Mouse (Mus musculus) kidney, adult 18-20 months (tissue): ENCODE data around the gene Hspa12a.

Experiments
- DNase-seq: peaks from one replicate; pipeline ENCODE4 v3.0.0; 2021

Hspa12a gene

GRCm38 (mm10) chr19:58942841-58943828 lies at the start of gene Hspa12a, which contains the start of gene Eno4:
Gene Hspa12a, minus strand, starts transcription at chr19:58943654.
Gene Eno4, plus strand, starts transcription at chr19:58943425.
- DNase-seq = peak; percentile 97

GRCm38 (mm10) chr19:58981571-58981970 lies 38.1 kb upstream of the Hspa12a start:
- DNase-seq = no peak

- DNase-seq = no peak
These were observed 36.6 kb upstream of the Hspa12a start for GRCm38 (mm10) chr19:58980056-58980440.

DNA sequence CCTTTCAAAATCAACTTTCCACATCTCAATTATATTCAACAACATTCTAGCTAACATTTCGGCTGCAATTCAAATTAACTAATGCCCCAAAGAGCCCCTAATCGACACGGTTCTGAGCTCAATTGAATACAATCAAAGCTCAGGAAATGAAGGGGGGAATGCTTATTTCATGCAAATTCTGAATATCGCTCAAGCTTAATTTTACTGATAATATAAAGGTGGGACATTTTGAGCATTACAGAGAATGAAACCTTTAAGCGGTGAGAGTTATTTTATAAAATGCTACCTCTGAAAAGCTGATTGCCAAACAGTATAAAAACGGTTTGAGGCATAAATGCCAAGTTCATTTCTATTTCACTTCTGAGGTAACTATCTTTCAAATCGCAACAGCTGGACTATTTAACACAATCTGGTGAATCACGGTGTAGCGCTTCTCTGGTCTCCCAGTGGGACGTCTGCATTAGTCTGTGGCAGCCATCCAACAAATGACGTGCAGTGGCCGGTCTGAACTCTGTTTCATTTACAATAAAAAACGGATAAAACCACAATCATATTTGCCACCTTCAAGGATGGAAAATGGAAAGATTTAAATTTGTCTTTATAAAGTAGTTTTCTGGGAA lies 36.1 kb upstream of the Hspa12a start:
- no peak for DNase-seq

DNA sequence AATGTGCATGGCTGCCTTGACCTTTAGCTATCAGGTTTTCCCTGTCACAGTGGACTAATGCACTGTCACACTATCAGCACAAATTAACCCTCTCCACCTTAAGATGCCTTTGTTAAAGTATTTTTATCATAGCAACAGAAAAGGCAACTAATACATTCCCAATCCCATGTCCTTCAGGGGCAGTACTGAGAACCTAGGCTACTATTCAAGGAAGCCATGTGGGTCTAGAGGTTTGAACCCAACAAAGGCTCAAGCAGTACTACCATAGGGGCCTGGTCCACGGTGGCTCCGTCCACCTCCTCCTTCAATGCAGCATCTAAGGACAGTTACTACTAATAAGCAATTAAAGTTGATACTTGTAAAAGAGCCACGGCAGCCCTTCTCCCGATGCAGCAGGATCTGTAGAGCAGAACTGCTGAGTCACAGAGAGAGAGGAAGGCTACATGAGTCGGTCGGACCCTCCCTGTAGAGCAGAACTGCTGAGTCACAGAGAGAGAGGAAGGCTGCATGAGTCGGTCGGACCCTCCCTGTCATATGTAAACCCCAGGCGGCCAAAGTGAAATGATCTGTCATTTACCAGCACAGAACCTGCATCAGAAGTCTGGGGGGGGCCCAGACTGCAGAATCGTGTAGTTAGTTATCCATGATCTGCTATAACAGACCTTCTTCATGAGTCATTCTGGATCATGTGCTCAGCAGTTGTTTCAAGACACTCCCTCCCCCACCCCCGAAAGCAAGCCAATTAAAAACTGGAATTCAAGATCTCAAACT lies 35.1 kb upstream of the Hspa12a start:
- DNase-seq = no peak

DNA sequence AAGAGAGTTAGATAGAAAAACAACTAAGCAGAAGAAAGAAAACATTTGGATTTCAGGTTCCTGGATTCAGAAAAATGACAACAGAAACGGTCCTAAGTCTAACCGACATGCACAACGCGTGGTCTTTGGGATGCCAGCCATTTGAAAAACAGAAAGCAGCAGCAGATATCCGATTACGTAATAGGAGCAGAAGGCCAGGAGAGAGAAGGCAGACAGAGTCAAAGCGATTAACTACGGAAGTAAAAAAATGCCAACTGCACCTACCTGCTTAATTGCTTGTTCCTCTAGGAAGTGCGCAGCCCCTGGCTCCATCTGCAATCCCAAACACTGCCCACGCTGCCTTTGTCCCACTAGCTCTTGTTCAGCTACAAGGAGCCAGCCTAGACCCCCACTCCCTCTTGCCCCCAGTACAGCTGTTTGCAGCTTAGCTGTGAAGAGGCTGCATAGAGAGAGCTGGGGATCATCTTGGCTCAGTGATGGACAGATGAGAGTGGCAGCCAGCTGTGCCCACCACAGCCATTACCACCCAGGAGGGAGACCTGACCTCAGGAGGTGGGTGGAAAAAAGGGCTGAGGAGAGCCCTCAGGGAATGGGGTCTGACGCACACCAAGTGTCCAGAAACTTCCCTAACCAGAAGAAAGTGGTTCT lies 31.9 kb upstream of the Hspa12a start:
- no peak for DNase-seq

DNA sequence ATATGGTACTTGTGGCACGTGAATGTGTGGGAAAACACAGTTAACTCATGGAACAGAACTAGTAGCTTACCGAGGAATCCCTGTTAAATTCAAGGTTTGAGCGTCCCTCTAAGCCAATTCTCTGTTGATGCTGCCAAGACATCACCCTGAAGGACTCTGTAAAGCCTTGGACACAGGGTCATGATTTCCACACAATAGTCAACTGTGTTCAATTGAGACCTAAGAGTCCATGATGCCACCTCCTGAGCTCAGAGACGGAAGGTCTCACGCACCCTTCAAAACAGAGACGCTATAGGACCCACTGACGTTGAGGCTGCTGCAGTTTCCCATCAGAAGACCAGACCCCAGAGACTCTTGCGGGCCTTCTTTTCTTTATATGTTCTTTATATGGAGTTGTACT lies 30.7 kb upstream of the Hspa12a start:
- DNase-seq = no peak

- DNase-seq = no peak
These were observed 27.4 kb upstream of the Hspa12a start for GRCm38 (mm10) chr19:58970826-58971225.

DNA sequence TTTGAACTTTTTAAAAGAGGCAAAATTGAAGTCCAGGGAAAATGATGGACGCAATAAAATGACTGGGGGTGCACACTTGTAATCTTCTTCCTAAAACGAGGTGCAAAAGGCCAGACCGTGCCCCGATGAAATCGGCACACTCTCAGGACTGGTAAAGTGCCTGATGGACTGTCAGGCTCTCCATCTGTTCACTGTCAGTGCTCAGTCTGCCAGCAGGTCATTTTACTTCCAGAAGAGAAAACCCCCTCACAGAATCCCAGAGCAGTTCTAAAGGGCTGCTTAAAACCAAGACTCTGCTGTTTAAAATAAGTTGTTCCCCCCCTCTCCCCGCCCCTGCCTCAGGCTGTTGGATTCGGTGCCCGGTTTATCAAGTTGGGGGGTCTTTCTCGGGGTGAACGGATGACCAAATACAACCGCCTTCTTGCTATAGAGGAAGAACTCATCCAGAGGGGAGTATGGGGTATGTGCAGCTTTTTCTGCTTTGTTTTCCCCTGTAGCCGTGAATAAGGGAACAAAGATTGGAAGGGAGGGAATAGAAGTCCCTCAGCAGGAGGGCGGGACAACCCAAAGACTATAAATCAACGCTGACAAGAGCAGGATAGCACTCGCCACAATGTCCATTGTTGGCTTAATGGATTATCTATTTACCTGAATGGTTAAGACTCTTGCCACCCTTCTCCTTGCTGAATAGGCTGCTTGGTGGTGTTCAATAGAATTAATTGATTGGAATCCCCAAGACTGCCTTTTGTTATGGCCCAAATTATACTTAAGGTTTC lies 25.5 kb upstream of the Hspa12a start:
- no peak for DNase-seq

- no peak for DNase-seq
These were observed 19.6 kb upstream of the Hspa12a start for GRCm38 (mm10) chr19:58963011-58963410.

- no peak for DNase-seq
These were observed 11.3 kb upstream of the Hspa12a start for GRCm38 (mm10) chr19:58954779-58955178.

DNA sequence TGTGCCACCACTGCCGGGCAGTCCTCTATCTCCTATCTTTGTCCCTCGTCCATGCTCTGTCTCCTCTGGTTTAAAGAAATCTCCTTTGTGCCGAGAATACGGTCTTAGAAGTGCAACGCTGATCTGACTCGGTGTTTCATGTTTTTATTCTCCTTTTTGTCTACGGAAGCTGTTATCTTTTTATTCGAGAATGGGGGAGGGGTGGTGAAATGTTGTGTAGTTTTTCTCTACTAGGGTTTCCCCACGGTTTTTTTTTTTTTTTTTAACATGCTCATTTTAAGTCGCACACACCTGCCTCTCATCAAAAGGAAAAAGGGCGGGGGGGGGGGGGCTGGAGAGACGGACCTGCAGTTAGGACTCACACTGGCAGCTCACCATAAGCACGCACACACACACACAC lies 8.8 kb upstream of the Hspa12a start:
- DNase-seq = no peak

GRCm38 (mm10) chr19:58951521-58951920 lies 8.1 kb upstream of the Hspa12a start:
- no peak for DNase-seq

DNA sequence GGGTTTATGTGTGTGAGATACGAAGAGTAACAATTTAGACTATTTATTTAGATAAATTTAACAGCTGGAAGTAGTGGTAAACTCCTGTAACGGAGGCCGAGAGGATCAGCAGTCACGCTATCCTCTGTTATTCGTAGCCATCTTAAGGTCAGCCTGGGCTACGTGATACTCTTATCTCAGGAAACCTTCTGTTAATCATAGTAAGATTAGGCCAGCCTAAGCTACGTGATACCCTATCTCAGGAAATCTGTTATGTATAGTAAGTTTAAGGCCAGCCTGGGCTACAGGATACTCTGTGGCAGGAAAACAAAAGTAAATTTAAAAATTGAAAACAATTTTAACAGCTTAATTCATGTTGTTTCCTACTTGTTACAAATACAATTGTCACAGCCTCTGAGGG lies 2.5 kb upstream of the Hspa12a start:
- DNase-seq = no peak

- no peak for DNase-seq
These were observed 10.4 kb downstream of the Hspa12a start for GRCm38 (mm10) chr19:58933062-58933461.

GRCm38 (mm10) chr19:58931081-58931800 lies 12.2 kb downstream of the Hspa12a start:
- DNase-seq = no peak

- DNase-seq = no peak
These were observed 24.3 kb downstream of the Hspa12a start for GRCm38 (mm10) chr19:58919148-58919547.

DNA sequence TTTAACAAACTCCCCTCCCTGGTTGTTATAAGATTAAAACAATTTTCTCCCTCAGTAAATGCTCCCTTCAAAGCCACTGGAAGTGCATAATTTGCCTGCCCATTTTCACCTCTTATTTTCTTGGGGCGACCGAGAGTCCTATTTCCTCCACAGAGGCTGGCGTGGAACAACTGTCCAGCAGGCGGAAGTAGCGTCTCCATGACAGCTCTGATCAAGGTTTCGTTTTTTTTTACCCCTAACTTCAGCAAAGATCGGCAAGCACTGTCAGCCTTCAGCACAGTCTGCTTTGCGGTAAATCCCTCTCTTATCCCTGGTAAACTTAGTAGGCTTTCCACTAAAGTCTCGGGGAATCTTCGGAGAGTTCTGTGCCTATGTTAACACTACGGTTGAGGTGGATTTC lies 24.9 kb downstream of the Hspa12a start:
- DNase-seq = no peak

- no peak for DNase-seq
These were observed 30.2 kb downstream of the Hspa12a start for GRCm38 (mm10) chr19:58913301-58913700.

DNA sequence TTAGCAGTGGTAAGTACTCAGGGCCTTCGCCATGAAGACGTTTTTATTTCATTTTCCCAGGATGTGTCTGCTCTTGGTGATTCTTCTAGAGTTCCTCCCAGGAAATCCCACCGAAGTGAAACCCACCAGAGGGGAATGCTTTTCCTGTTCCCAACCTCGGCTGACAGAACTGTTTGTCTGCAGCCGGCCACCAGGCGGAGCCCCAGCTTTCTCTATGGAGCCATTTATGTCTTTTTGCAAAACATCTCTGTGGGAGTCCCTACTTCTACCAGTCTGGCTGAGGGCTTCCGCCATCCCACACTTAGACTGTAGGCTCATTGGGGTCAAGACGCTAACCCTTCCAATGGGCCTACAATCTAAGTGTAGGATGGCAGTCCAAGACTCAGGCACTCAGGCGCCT lies 32.1 kb downstream of the Hspa12a start:
- peak; percentile 66 for DNase-seq

DNA sequence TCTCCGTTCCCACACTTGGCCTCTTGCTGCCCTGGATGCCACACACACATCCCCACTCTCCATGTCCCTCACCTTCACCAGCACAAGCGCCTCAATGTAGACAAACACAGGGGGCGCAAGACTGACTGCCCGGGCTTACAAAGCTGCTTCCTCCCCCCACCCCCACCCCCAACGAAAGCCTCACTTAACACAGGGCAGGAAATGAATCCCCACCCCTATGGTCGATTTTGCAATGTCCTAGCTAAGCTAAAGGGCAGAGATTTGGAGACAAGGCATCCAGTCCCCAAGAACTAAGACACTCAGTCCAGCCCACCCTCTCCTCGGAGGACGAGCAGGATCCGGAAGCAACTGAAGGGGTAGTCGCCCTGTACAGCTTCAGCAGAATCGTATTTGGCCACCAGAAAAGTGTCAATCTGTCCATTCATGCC lies 32.5 kb downstream of the Hspa12a start:
- no peak for DNase-seq
